Comparison of ENCODE assay signal across 14 mouse cellular contexts in genomic region chr6:53982612-53983011, GRCm38 (mm10). TPM values are rescaled to one million over a fixed set of nuclear protein-coding genes. Genes with fewer than 3 reads are reported as not detected.
DNase-seq lines count a peak whose midpoint lies in the region; ATAC-seq and TF ChIP-seq lines count a peak whose summit lies in the region.
"Had no signal": no experiment of that assay in that cellular context is flagged by ENCODE, and none has a peak within 500 bp of the region (broad histone marks: within the 10 kb centered on the region; RNA-seq: fewer than 3 reads in every experiment).

No protein-coding gene starts in this region.

- no peak overlapping the region for H3K9ac ChIP-seq in lung, embryonic 16.5 days (ENCODE audit: low read length)
- H3K9ac ChIP-seq in limb, embryonic 12.5 days (replicated peaks) = no peak overlapping the region
- H3K9ac ChIP-seq: heart, embryonic 13.5 days; limb, embryonic 15.5 days; neural tube, embryonic 12.5 days had no signal

- DNase-seq in gastrocnemius, adult 2 months = no peak
- no peak for DNase-seq in gastrocnemius, adult 8-10 months (ENCODE audit: low spot score in 2 of 2)
- DNase-seq in lung, adult 18-20 months = no peak
- peak; percentile 47 for DNase-seq in thymus, postnatal 0 days (ENCODE audit: low spot score)
- DNase-seq in adrenal gland, postnatal 10 days = no peak
- no peak for DNase-seq in MN1 (ENCODE audit: low spot score)
- DNase-seq: cerebellum, adult 8-10 months; right cerebral cortex, postnatal 14 days had no signal

- intact Hi-C loops in gastrocnemius, adult 2 months (cut with DNase I) = no loop called here

- peak; percentile 57 for ATAC-seq in lung, embryonic 16.5 days (ENCODE audit: low read depth)
- ATAC-seq in limb, embryonic 12.5 days (ENCODE audit: insufficient number of reproducible peaks, insufficient read depth, low FRiP score, low TSS enrichment, low read depth) = no peak

- no peaks in the 10 kb centered on the region for H3K9me3 ChIP-seq in lung, embryonic 16.5 days (ENCODE audit: control insufficient read depth, low read length)
- H3K9me3 ChIP-seq in limb, embryonic 12.5 days = no peaks in the 10 kb centered on the region
- H3K9me3 ChIP-seq: heart, embryonic 13.5 days; limb, embryonic 15.5 days; neural tube, embryonic 12.5 days had no signal

- H3K4me3 ChIP-seq in gastrocnemius, adult 2 months = no peak overlapping the region
- H3K4me3 ChIP-seq in lung, embryonic 16.5 days (ENCODE audit: low read length) = no peak overlapping the region
- no peak overlapping the region for H3K4me3 ChIP-seq in limb, embryonic 12.5 days (replicated peaks)
- H3K4me3 ChIP-seq: heart, embryonic 13.5 days; limb, embryonic 15.5 days; neural tube, embryonic 12.5 days had no signal

- no peak overlapping the region for H3K4me2 ChIP-seq in lung, embryonic 16.5 days (ENCODE audit: low read depth, low read length)
- no peak overlapping the region for H3K4me2 ChIP-seq in limb, embryonic 12.5 days
- H3K4me2 ChIP-seq: heart, embryonic 13.5 days; limb, embryonic 15.5 days; midbrain, embryonic 11.5 days; neural tube, embryonic 12.5 days had no signal

- H3K4me1 ChIP-seq in lung, embryonic 16.5 days (replicated peaks; ENCODE audit: control insufficient read depth, insufficient read depth, low read length) = peaks cover 11% of the 10 kb centered on the region
- peaks cover 12% of the 10 kb centered on the region for H3K4me1 ChIP-seq in limb, embryonic 12.5 days (replicated peaks)
- H3K4me1 ChIP-seq: limb, embryonic 15.5 days; neural tube, embryonic 12.5 days had no signal

- 57% methylated on average over 4 of the region's 4 CpGs for WGBS in lung, embryonic 16.5 days
- 33% methylated on average over 4 of the region's 4 CpGs for WGBS in limb, embryonic 12.5 days

- no peak overlapping the region for H3K27ac ChIP-seq in gastrocnemius, adult 2 months
- no peak overlapping the region for H3K27ac ChIP-seq in lung, embryonic 16.5 days (ENCODE audit: low read length)
- H3K27ac ChIP-seq in limb, embryonic 12.5 days = 0 out of 2 replicates have a peak overlapping the region, but pooled peaks have one; percentile 31
- H3K27ac ChIP-seq: heart, embryonic 13.5 days; limb, embryonic 15.5 days; neural tube, embryonic 12.5 days had no signal

- H3K36me3 ChIP-seq in lung, embryonic 16.5 days (ENCODE audit: control insufficient read depth, insufficient read depth, low read length) = no peaks in the 10 kb centered on the region
- no peaks in the 10 kb centered on the region for H3K36me3 ChIP-seq in limb, embryonic 12.5 days
- H3K36me3 ChIP-seq: heart, embryonic 13.5 days; limb, embryonic 15.5 days; neural tube, embryonic 12.5 days had no signal

- no peaks in the 10 kb centered on the region for H3K27me3 ChIP-seq in lung, embryonic 16.5 days (ENCODE audit: control insufficient read depth, insufficient read depth, low read depth, low read length)
- H3K27me3 ChIP-seq in limb, embryonic 12.5 days = no peaks in the 10 kb centered on the region
- H3K27me3 ChIP-seq: limb, embryonic 15.5 days; neural tube, embryonic 12.5 days had no signal

- peak; percentile 10; the same call in 1 of the 2 replicates for TF ChIP-seq CTCF in gastrocnemius, adult 2 months (IDR thresholded peaks at IDR 0.05)

RNA-seq across cellular contexts. Expression of gene Cpvl, which starts 4.1 kb away (rescaled TPM):
- not detected for total RNA-seq in gastrocnemius, adult 2 months (2021)
- total RNA-seq in gastrocnemius, adult 8-10 months (2022) = not detected
- polyA plus RNA-seq in lung, embryonic 16.5 days (2015; fragmentation: Nextera tagmentation; extraction: Ambion mirVana) = 0.10 TPM in 1 of 2 replicates, not detected in the other
- 0.14 and 0.42 TPM in 2 replicates for polyA plus RNA-seq in limb, embryonic 12.5 days (2016; fragmentation: Nextera tagmentation; extraction: Ambion mirVana)
- not detected in 2 replicates for polyA plus RNA-seq in thymus, postnatal 0 days (2015; fragmentation: Nextera tagmentation; extraction: Ambion mirVana)
- total RNA-seq in adrenal gland, postnatal 10 days (2021) = not detected
- polyA plus RNA-seq: heart, embryonic 13.5 days; midbrain, embryonic 11.5 days; neural tube, embryonic 12.5 days had no signal

RNA-seq across cellular contexts. Expression of gene Chn2, which starts 56.7 kb away (rescaled TPM):
- total RNA-seq in gastrocnemius, adult 2 months (2021) = 1 to 10 TPM; 1.0 to 1.3 TPM
- total RNA-seq in gastrocnemius, adult 8-10 months (2022) = 1 to 10 TPM in 2 of 4 experiments, under 1 TPM in 2; 0.75 to 1.7 (median 1.2) TPM
- polyA plus RNA-seq in lung, embryonic 16.5 days (2015; fragmentation: Nextera tagmentation; extraction: Ambion mirVana) = 9.4 and 11.1 TPM in 2 replicates
- 11.9 and 12.0 TPM in 2 replicates for polyA plus RNA-seq in limb, embryonic 12.5 days (2016; fragmentation: Nextera tagmentation; extraction: Ambion mirVana)
- 7.5 and 8.4 TPM in 2 replicates for polyA plus RNA-seq in thymus, postnatal 0 days (2015; fragmentation: Nextera tagmentation; extraction: Ambion mirVana)
- 10 to 100 TPM in 1 of 2 experiments, 1 to 10 TPM in 1; 9.5 to 12.2 TPM for total RNA-seq in adrenal gland, postnatal 10 days (2021)
